Mouse (Mus musculus): ENCODE data around the gene Snupn. TPM values are rescaled to one million over a fixed set of nuclear protein-coding genes. Genes with fewer than 3 reads are reported as not detected.
"Not testable (repeated sequence)": the region's sequence is repeated elsewhere in the genome, so short reads cannot be mapped to it uniquely, and the experiment has no call there.

Gene Snupn
- polyA plus RNA-seq, 1 experiment = 16.1 TPM

DNA sequence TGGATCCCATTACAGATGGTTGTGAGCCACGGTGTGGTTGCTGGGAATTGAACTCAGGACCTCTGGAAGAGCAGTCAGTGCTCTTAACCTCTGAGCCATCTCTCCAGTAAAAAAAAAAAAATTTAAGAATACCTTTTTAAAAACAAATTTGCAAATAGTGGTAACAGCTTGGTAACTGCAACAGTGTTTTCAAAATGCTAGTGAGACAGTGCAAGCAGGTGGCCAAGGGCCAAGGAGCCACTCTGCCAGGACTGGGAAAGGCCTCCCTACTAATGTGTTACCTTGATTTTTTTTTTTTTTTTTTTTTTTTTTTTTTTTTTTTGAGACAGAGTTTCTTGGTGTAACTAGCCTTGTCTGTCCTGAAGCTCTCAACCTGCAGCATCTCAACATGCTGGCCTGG is 46.5 kb downstream of the Snupn start:
- DNase-seq (ENCODE audit: extremely low spot score in 1 of 2, low spot score in 1 of 2) = not testable (repeated sequence)

DNA sequence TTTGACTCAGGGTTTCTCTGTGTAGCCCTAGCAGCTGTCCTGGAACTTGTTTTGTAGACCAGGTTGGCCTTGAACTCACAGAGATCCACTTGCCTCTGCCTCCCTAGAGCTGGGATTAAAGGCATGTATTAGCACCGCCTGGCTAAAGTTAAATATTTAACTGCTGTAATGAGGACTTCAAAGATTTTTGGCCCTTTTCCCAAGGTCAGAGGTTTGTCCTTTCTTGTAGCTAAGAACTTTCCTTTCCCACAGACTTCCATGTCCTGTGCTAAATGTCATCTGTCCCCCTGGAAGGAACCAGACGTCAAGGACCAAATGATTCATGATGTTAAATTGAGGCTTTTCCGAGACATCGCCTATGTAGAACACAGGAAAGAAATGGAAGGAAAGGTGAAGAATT is 52.3 kb downstream of the Snupn start:
- no peak for DNase-seq (ENCODE audit: extremely low spot score in 1 of 2, low spot score in 1 of 2)

DNA sequence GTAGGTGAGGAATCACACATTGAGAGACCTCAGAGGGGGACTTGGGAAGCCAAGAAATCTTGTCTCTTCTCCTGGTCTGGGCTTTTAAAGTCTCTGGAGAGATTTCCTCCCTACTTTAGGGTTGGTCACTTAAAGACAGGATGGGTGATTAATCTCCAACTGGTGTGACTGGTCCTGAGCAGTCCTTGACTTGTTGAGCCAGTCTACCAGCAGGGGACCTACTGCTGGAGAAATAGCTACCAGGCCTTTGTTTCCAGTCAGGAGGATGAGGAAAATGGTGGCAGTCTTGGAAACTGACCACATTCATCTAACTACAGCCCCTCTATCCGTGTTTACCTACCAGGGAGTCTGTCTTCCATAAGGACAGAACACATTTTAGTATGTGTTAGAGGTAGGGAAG is 61.7 kb downstream of the Snupn start:
- no peak for DNase-seq (ENCODE audit: extremely low spot score in 1 of 2, low spot score in 1 of 2)

DNA sequence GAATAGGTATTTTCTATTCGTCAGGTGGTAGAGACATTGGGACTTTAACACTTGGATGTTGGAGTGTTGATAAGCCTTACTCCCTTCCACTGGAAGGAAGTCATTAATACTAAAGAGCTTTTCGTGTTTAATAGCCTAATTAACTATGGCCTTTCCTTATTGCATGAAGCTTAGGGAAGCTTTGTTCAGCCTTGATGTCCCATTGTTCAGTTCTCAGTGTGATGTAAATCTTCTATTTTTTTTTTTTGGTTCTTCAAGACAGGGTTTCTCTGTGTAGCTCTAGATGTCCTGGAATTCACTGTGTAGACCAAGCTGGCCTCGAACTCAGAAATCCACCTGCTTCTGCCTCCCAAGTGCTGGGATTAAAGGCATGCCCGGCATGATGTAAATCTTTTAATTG is 62.2 kb downstream of the Snupn start:
- no peak for DNase-seq (ENCODE audit: extremely low spot score in 1 of 2, low spot score in 1 of 2)

DNA sequence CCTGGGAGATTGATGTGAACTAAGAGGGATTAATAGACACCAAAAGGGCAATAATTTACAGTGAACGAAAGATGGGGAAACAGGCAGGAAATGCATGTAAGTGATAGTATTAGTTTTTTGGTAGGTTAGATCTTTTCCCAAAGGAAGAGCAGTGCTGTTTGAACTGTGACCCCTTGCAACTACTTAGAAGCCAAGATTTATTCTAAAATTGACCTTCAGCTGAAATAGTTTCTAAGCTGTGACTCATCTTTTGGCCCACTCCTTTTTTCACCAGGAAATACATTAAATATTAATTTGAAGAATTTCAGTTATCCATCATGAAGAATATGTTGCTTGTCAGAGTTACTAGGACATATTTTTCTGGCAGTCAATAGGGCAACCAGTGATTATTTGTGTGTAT is 63.1 kb downstream of the Snupn start:
- DNase-seq (ENCODE audit: extremely low spot score in 1 of 2, low spot score in 1 of 2) = no peak

DNA sequence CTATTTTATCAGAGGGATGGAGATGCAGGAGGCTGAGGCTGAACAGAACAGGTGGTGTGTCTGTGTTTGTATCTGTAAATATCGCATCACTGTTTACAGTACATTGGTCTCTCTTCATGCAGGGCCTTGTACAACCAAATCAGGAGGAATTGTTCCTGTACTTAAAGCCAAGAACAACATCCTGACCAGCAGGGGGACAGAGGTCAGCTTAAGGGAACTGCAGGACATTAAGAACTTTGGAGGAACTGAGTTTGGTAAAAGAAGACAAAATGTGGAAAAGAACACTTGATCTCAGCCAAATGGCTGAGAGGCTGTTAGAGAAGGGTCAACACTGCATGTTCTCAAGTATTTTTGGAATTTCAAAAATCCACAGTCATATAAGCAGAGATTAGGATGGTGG is 64.1 kb downstream of the Snupn start:
- no peak for DNase-seq (ENCODE audit: extremely low spot score in 1 of 2, low spot score in 1 of 2)

DNA sequence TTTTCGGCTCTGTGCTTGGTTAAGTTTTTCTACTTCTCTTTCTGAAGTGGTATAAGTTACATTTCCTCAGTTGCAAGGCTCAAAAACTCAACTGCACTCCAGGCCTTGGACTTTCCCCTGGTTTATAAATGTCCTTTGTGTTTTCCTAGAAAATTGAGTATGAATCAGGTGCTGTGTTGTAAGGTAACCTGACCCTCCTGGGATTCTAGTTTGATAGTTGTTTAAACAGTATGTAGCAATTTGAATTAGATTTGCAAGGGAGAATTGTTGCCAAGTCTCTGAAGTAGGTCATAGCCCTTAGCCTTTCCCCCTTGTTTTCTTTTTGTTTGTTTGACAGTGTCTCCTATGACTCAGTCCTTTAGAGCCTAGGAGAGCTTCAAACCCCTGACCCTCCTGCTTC is 67.0 kb downstream of the Snupn start:
- DNase-seq (ENCODE audit: extremely low spot score in 1 of 2, low spot score in 1 of 2) = no peak

DNA sequence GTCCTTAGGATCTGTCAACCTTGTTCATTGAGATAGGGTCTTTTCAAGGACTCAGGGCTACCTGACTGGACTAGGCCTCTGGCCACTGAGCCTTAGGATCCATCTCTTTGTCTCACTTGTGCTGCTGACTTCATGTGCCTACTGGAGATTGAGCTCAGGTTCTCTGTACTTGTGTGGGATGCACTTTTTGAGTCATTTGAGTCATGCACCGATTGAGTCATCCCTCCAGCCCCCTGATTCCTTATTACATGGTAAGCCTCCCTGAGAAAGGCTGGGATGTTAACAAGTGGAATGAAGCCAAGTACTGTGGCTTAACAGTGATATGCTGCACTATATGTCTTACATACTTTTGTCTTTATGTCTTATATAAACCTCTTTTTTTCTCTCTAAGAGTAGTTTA is 81.1 kb downstream of the Snupn start:
- peak; percentile 57 to 68 for DNase-seq (ENCODE audit: extremely low spot score in 1 of 2, low spot score in 1 of 2)

Other genes starting within 250 kb of the Snupn start
- gene Lingo1, start 154.4 kb upstream of the Snupn start, polyA plus RNA-seq (2012; rRNA removed) = 299 and 328 TPM in 2 replicates
- 0.13 and 0.22 TPM in 2 replicates for gene Odf3l1, start 86.2 kb upstream of the Snupn start, polyA plus RNA-seq (2012; rRNA removed)
- 10.9 and 12.0 TPM in 2 replicates for gene Cspg4, start 85.8 kb upstream of the Snupn start, polyA plus RNA-seq (2012; rRNA removed)
- gene Snx33, start 22.5 kb upstream of the Snupn start, polyA plus RNA-seq (2012; rRNA removed) = 4.9 and 5.3 TPM in 2 replicates
- 83.7 and 94.4 TPM in 2 replicates for gene Imp3, start 13.4 kb upstream of the Snupn start, polyA plus RNA-seq (2012; rRNA removed)
- gene Ptpn9, start 44.0 kb downstream of the Snupn start, polyA plus RNA-seq (2012; rRNA removed) = 25.1 TPM in 2 replicates
- gene Sin3a, start 121.2 kb downstream of the Snupn start, polyA plus RNA-seq (2012; rRNA removed) = 27.4 and 29.9 TPM in 2 replicates
- 241 and 243 TPM in 2 replicates for gene Man2c1, start 179.8 kb downstream of the Snupn start, polyA plus RNA-seq (2012; rRNA removed)
- gene Neil1, start 197.4 kb downstream of the Snupn start, polyA plus RNA-seq (2012; rRNA removed) = 13.5 and 15.0 TPM in 2 replicates
- gene Commd4, start 207.5 kb downstream of the Snupn start, polyA plus RNA-seq (2012; rRNA removed) = 173 and 188 TPM in 2 replicates

Data from frontal cortex, adult 2 months (tissue).